Mouse (Mus musculus): ENCODE results near the gene Ddx31. TPM values are rescaled to one million over a fixed set of nuclear protein-coding genes. Genes with fewer than 3 reads are reported as not detected.

The Ddx31 gene
- polyA plus RNA-seq, 1 experiment: 4.0 TPM

GRCm38 (mm10) chr2:28810260-28811013 is 29.8 kb upstream of the Ddx31 start:
- H3K9me3 ChIP-seq: peaks cover 5% of the 10 kb centered on the region; the same call in 1 of the 2 replicates
- H3K36me3 ChIP-seq (replicated peaks; ENCODE audit: low read length): no peaks in the 10 kb centered on the region
- TF ChIP-seq FLI1 (IDR thresholded peaks at IDR 0.05; ENCODE audit: low read length) (no peak), GATA1 (IDR thresholded peaks at IDR 0.05; ENCODE audit: borderline replicate concordance, low read length) (no peak)
- peak overlapping the region; percentile 62 for H3K4me3 ChIP-seq (replicated peaks)
- peaks cover 55% of the 10 kb centered on the region for H3K4me1 ChIP-seq
- peaks cover 25% of the 10 kb centered on the region for H3K27me3 ChIP-seq (replicated peaks)

GRCm38 (mm10) chr2:28818866-28819265 is 21.3 kb upstream of the Ddx31 start:
- Histone ChIP-seq H3K4me1 (peaks cover 14% of the 10 kb centered on the region), H3K36me3 (replicated peaks; ENCODE audit: low read length) (peaks cover 18% of the 10 kb centered on the region), H3K27me3 (replicated peaks) (peaks cover 11% of the 10 kb centered on the region), H3K9me3 (peaks cover 8% of the 10 kb centered on the region; the same call in 1 of the 2 replicates), H3K4me3 (replicated peaks) (no peak overlapping the region)
- TF ChIP-seq GATA1 (IDR thresholded peaks at IDR 0.05; ENCODE audit: borderline replicate concordance, low read length) (no peak), FLI1 (IDR thresholded peaks at IDR 0.05; ENCODE audit: low read length) (no peak)

DNA sequence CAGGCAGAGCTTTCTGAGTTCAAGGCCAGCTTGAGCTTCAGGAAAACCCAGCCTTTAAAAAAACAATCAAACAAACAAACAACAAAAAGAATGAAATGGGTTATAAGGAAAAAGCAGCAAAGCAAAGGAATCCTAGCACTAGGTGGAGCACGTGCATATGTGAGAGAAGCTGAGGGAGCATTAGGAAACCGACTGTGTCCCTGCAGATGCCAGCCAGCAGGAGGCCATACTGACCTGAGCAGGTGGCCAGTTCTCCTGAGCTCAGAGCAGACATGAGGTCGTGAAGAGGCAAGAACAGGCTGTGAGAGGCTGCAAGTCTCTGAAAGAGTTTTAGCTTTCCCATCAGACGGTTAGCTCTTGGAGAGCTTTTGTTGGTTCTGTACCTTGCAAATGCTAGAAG is 10.9 kb upstream of the Ddx31 start:
- Histone ChIP-seq H3K4me3 (replicated peaks) (no peak overlapping the region), H3K9me3 (no peaks in the 10 kb centered on the region), H3K36me3 (replicated peaks; ENCODE audit: low read length) (peaks cover 99% of the 10 kb centered on the region), H3K27me3 (replicated peaks) (no peaks in the 10 kb centered on the region), H3K4me1 (peaks cover 8% of the 10 kb centered on the region)
- no peak for TF ChIP-seq GATA1 (IDR thresholded peaks at IDR 0.05; ENCODE audit: borderline replicate concordance, low read length)
- TF ChIP-seq FLI1 (IDR thresholded peaks at IDR 0.05; ENCODE audit: low read length): no peak

DNA sequence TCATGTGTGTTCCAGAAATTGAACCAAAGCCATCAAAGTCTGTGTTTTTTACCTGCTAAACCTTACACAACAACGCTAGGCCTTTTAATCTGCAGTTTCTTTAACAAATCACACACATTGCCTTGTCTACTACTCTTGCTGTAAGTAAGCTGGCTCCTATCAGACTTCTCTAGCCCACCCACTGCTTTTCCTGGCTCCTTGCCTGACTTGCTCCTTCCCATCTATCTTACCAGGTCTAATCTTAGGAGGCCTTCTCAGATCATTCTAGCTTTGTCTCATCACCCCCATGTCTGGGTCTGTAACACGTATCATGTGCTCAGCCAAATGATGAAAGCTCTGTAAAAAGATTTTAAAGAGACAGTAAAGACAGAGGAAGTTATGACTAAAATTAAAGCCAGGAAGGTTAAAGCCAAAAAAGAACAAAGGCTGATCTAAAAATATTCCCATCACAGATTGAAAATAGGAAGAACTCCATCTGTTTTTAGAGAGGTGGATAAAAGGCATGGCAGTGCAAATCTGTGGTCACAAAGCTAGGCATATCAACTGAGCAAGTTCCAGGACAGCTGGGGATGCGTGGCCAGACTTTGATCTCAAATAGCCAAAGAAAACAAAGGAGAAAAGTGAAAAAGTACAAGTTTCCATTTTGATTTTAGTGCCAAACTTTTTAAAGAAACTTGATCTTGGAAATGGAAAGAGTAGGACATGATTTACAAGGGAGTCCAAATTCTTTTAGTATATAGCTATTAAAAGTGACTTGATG is 3.8 kb upstream of the Ddx31 start:
- Histone ChIP-seq H3K36me3 (replicated peaks; ENCODE audit: low read length) (peaks cover 47% of the 10 kb centered on the region), H3K9me3 (no peaks in the 10 kb centered on the region), H3K27me3 (replicated peaks) (no peaks in the 10 kb centered on the region), H3K4me3 (replicated peaks) (no peak overlapping the region), H3K4me1 (peaks cover 42% of the 10 kb centered on the region)
- TF ChIP-seq GATA1 (IDR thresholded peaks at IDR 0.05; ENCODE audit: borderline replicate concordance, low read length): no peak
- TF ChIP-seq FLI1 (IDR thresholded peaks at IDR 0.05; ENCODE audit: low read length): no peak

GRCm38 (mm10) chr2:28839501-28840221 is 545 bp upstream of the Ddx31 start:
- H3K9me3 ChIP-seq: no peaks in the 10 kb centered on the region
- H3K36me3 ChIP-seq (replicated peaks; ENCODE audit: low read length): peaks cover 22% of the 10 kb centered on the region
- no peak for TF ChIP-seq GATA1 (IDR thresholded peaks at IDR 0.05; ENCODE audit: borderline replicate concordance, low read length)
- no peaks in the 10 kb centered on the region for H3K27me3 ChIP-seq (replicated peaks)
- peaks cover 58% of the 10 kb centered on the region for H3K4me1 ChIP-seq
- H3K4me3 ChIP-seq (replicated peaks): peak overlapping the region; percentile 100

DNA sequence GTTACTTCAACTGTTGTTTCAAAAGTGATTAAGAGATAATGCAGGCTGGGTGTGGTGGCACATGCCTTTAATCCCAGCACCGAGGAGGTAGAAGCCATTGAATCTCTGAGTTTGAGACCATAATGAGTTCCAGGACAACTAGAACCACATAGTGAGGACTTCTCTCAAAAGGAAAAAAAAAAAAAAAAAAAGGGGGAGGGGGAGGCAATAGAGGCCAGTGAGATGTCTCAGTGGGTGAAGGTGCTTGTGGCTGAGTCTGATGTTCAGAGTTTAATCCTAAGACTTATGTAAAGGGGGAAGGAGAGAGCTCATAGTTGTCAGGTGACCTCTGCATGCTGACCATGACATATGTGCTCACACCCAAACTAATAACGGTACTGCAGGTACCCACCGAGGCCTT is 1.8 kb downstream of the Ddx31 start:
- Histone ChIP-seq H3K27me3 (replicated peaks) (no peaks in the 10 kb centered on the region), H3K4me3 (replicated peaks) (peak overlapping the region; percentile 28), H3K4me1 (peaks cover 48% of the 10 kb centered on the region), H3K9me3 (no peaks in the 10 kb centered on the region), H3K36me3 (replicated peaks; ENCODE audit: low read length) (peaks cover 31% of the 10 kb centered on the region)
- no peak for TF ChIP-seq FLI1 (IDR thresholded peaks at IDR 0.05; ENCODE audit: low read length)
- TF ChIP-seq GATA1 (IDR thresholded peaks at IDR 0.05; ENCODE audit: borderline replicate concordance, low read length): no peak

DNA sequence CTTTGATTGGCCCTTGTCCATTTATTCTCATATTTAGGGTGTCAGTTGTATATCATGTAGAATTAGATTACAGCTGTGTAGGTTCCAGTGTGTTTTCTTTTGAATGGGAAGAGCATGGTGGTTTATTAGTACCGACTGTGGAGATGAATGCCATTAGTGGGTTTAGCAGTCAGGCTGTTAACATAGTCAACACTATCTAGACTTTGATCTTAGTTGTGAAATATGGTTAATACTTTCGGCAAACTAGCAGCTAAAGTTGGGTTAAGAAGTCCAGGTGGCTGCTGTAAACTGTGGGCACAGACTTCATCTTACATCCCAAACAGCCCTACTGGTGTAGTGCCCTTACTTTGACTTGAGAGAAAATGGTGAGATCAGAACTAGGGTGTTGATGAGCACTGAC is 8.7 kb downstream of the Ddx31 start:
- peaks cover 9% of the 10 kb centered on the region for H3K4me1 ChIP-seq
- H3K9me3 ChIP-seq: no peaks in the 10 kb centered on the region
- no peaks in the 10 kb centered on the region for H3K27me3 ChIP-seq (replicated peaks)
- no peak overlapping the region for H3K4me3 ChIP-seq (replicated peaks)
- H3K36me3 ChIP-seq (replicated peaks; ENCODE audit: low read length): peaks cover 90% of the 10 kb centered on the region
- TF ChIP-seq FLI1 (IDR thresholded peaks at IDR 0.05; ENCODE audit: low read length) (no peak), GATA1 (IDR thresholded peaks at IDR 0.05; ENCODE audit: borderline replicate concordance, low read length) (no peak)

GRCm38 (mm10) chr2:28852594-28852993 is 12.4 kb downstream of the Ddx31 start:
- Histone ChIP-seq H3K36me3 (replicated peaks; ENCODE audit: low read length) (peaks cover 86% of the 10 kb centered on the region), H3K4me3 (replicated peaks) (no peak overlapping the region), H3K27me3 (replicated peaks) (no peaks in the 10 kb centered on the region), H3K4me1 (peaks cover 9% of the 10 kb centered on the region), H3K9me3 (no peaks in the 10 kb centered on the region)
- no peak for TF ChIP-seq GATA1 (IDR thresholded peaks at IDR 0.05; ENCODE audit: borderline replicate concordance, low read length)
- TF ChIP-seq FLI1 (IDR thresholded peaks at IDR 0.05; ENCODE audit: low read length): no peak

GRCm38 (mm10) chr2:28855773-28856172 is 15.6 kb downstream of the Ddx31 start:
- no peaks in the 10 kb centered on the region for H3K27me3 ChIP-seq (replicated peaks)
- no peak overlapping the region for H3K4me3 ChIP-seq (replicated peaks)
- H3K4me1 ChIP-seq: peaks cover 6% of the 10 kb centered on the region; the same call in 1 of the 2 replicates
- H3K9me3 ChIP-seq: no peaks in the 10 kb centered on the region
- no peak for TF ChIP-seq FLI1 (IDR thresholded peaks at IDR 0.05; ENCODE audit: low read length)
- TF ChIP-seq GATA1 (IDR thresholded peaks at IDR 0.05; ENCODE audit: borderline replicate concordance, low read length): no peak
- H3K36me3 ChIP-seq (replicated peaks; ENCODE audit: low read length): peaks cover 87% of the 10 kb centered on the region
